Mouse (Mus musculus) MEL (cell line): ENCODE measurements around the gene Clk3. TPM values are rescaled to one million over a fixed set of nuclear protein-coding genes. Genes with fewer than 3 reads are reported as not detected.

Source experiments
- DNase-seq: peaks from one replicate; pipeline ENCODE4 v3.0.0; 2011; ENCODE audit warnings: low read depth, low spot score
- H3K27ac ChIP-seq: 2 replicates; pipeline ENCODE4 v1.5.1; 2012; ENCODE audit warnings: low read depth, mild to moderate bottlenecking, control low read depth, low read length, moderate library complexity; ENCODE audit not compliant: control insufficient read depth
- H3K27me3 ChIP-seq, 2 experiments: fragments of 150-350 bp in 1 of 2; sonication (generic) in 1 of 2; 2 replicates each; pipeline ENCODE4 v1.6.1; 2012; ENCODE audit warnings: low read length in 2 of 2, mild to moderate bottlenecking in 2 of 2, improper control_type of control experiment in 1 of 2, moderate library complexity in 1 of 2; ENCODE audit not compliant: insufficient read depth in 2 of 2, control insufficient read depth in 1 of 2
- H3K36me3 ChIP-seq, 2 experiments: 2 replicates each; pipeline ENCODE4 v1.6.1; 2012 to 2014; ENCODE audit warnings: low read length in 2 of 2, improper control_type of control experiment in 1 of 2, inconsistent platforms in 1 of 2, mild to moderate bottlenecking in 1 of 2; ENCODE audit not compliant: insufficient read depth in 2 of 2, control insufficient read depth in 1 of 2
- H3K4me1 ChIP-seq, 2 experiments: fragments of 150-350 bp in 1 of 2; sonication (generic) in 1 of 2; 2 replicates each; pipeline ENCODE4 v1.6.1; 2012; ENCODE audit warnings: low read length in 2 of 2, improper control_type of control experiment in 1 of 2, mild to moderate bottlenecking in 1 of 2; ENCODE audit not compliant: insufficient read depth in 2 of 2, control insufficient read depth in 1 of 2
- H3K4me3 ChIP-seq, 2 experiments: fragments of 150-350 bp in 1 of 2; sonication (generic) in 1 of 2; 2 replicates each; pipeline ENCODE4 v1.5.1; 2012; ENCODE audit warnings: low read depth in 2 of 2, low read length in 2 of 2, mild to moderate bottlenecking in 2 of 2, moderate library complexity in 2 of 2, control low read depth in 1 of 2, improper control_type of control experiment in 1 of 2; ENCODE audit not compliant: control insufficient read depth in 1 of 2, insufficient read depth in 1 of 2
- H3K79me2 ChIP-seq: 2 replicates; pipeline ENCODE4 v1.6.1; 2012; ENCODE audit warnings: mild to moderate bottlenecking, low read length, moderate library complexity; ENCODE audit not compliant: control insufficient read depth, poor library complexity, insufficient read depth
- H3K9ac ChIP-seq: 2 replicates; pipeline ENCODE4 v1.6.1; 2012; ENCODE audit warnings: low read depth, mild to moderate bottlenecking, control low read depth, low read length, moderate library complexity; ENCODE audit not compliant: control insufficient read depth, poor library complexity, severe bottlenecking
- H3K9me3 ChIP-seq: fragments of 150-350 bp; sonication (generic); replicated peaks from 2 replicates; pipeline ENCODE4 v1.6.1; 2012; ENCODE audit warnings: mild to moderate bottlenecking, low read length, improper control_type of control experiment, moderate library complexity; ENCODE audit not compliant: insufficient read depth
- BHLHE40 ChIP-seq: IDR thresholded peaks from 2 replicates; pipeline ENCODE4 v1.6.1; 2012; ENCODE audit warnings: low read depth, mild to moderate bottlenecking, inconsistent platforms, low read length, improper control_type of control experiment, borderline replicate concordance
- CHD2 ChIP-seq: IDR thresholded peaks from 2 replicates; pipeline ENCODE4 v1.6.1; 2011; ENCODE audit warnings: low read length, improper control_type of control experiment
- CTCF ChIP-seq, 3 experiments: IDR thresholded peaks in 2 of 3; conservative IDR thresholded peaks in 1 of 3; 2 replicates each; pipeline ENCODE4 v1.5.1; 2011 to 2012; ENCODE audit warnings: low read length in 3 of 3, low read depth in 2 of 3, mild to moderate bottlenecking in 2 of 3, improper control_type of control experiment in 1 of 3, inconsistent platforms in 1 of 3, mixed read lengths in 1 of 3, moderate library complexity in 1 of 3; ENCODE audit not compliant: control insufficient read depth in 1 of 3, insufficient read depth in 1 of 3, poor library complexity in 1 of 3, severe bottlenecking in 1 of 3
- ELF1 ChIP-seq: IDR thresholded peaks from 2 replicates; pipeline ENCODE4 v1.6.1; 2014; ENCODE audit warnings: low read depth, mild to moderate bottlenecking, inconsistent platforms, low read length, improper control_type of control experiment, moderate library complexity
- EP300 ChIP-seq, 2 experiments: IDR thresholded peaks; 2 replicates each; pipeline ENCODE4 v1.6.1; 2011; ENCODE audit warnings: improper control_type of control experiment in 2 of 2, low read length in 2 of 2, low read depth in 1 of 2, mild to moderate bottlenecking in 1 of 2
- GATA1 ChIP-seq: IDR thresholded peaks from 2 replicates; pipeline ENCODE4 v1.6.1; 2011; ENCODE audit warnings: low read depth, low read length, improper control_type of control experiment
- HCFC1 ChIP-seq: IDR thresholded peaks from 2 replicates; pipeline ENCODE4 v1.6.1; 2012; ENCODE audit warnings: low read depth, mild to moderate bottlenecking, inconsistent platforms, low read length, improper control_type of control experiment, moderate library complexity
- MAFK ChIP-seq: IDR thresholded peaks from 2 replicates; pipeline ENCODE4 v1.6.1; 2011; ENCODE audit warnings: low read depth, mild to moderate bottlenecking, low read length, improper control_type of control experiment, borderline replicate concordance
- MAX ChIP-seq: IDR thresholded peaks from 2 replicates; pipeline ENCODE4 v1.6.1; 2011; ENCODE audit warnings: low read length, improper control_type of control experiment
- NELFE ChIP-seq: IDR thresholded peaks from 2 replicates; pipeline ENCODE4 v1.6.1; 2011; ENCODE audit warnings: low read depth, low read length, improper control_type of control experiment
- POLR2A ChIP-seq, 2 experiments: IDR thresholded peaks; 2 replicates each; pipeline ENCODE4 v1.6.1; 2011 to 2012; ENCODE audit warnings: low read length in 2 of 2, mild to moderate bottlenecking in 2 of 2, control low read depth in 1 of 2, improper control_type of control experiment in 1 of 2, low read depth in 1 of 2, moderate library complexity in 1 of 2; ENCODE audit not compliant: control insufficient read depth in 1 of 2, insufficient read depth in 1 of 2, poor library complexity in 1 of 2
- POLR2AphosphoS2 ChIP-seq: IDR thresholded peaks from 2 replicates; pipeline ENCODE4 v1.6.1; 2011; ENCODE audit warnings: low read length, improper control_type of control experiment
- RAD21 ChIP-seq: IDR thresholded peaks from 2 replicates; pipeline ENCODE4 v1.6.1; 2011; ENCODE audit warnings: mild to moderate bottlenecking, low read depth, low read length, improper control_type of control experiment
- RCOR1 ChIP-seq: IDR thresholded peaks from 2 replicates; pipeline ENCODE4 v1.6.1; 2012; ENCODE audit warnings: low read depth, mild to moderate bottlenecking, inconsistent platforms, low read length, improper control_type of control experiment
- SIN3A ChIP-seq: IDR thresholded peaks from 2 replicates; pipeline ENCODE4 v1.6.1; 2012; ENCODE audit warnings: low read length, improper control_type of control experiment, inconsistent platforms
- TBP ChIP-seq: IDR thresholded peaks from 2 replicates; pipeline ENCODE4 v1.8.0; 2011; ENCODE audit warnings: low read depth, low read length, improper control_type of control experiment
- USF1 ChIP-seq: IDR thresholded peaks from 2 replicates; pipeline ENCODE4 v1.6.1; 2014; ENCODE audit warnings: low read depth, mild to moderate bottlenecking, inconsistent platforms, low read length, improper control_type of control experiment, moderate library complexity
- USF2 ChIP-seq, 2 experiments: IDR thresholded peaks; 2 replicates each; pipeline ENCODE4 v1.6.1; 2011 to 2012; ENCODE audit warnings: improper control_type of control experiment in 2 of 2, low read length in 2 of 2, borderline replicate concordance in 1 of 2, inconsistent platforms in 1 of 2, low read depth in 1 of 2, mild to moderate bottlenecking in 1 of 2; ENCODE audit not compliant: insufficient read depth in 1 of 2
- ZKSCAN1 ChIP-seq: IDR thresholded peaks from 2 replicates; pipeline ENCODE4 v1.6.1; 2012; ENCODE audit warnings: low read depth, mild to moderate bottlenecking, inconsistent platforms, low read length, improper control_type of control experiment, moderate library complexity
- ZMIZ1 ChIP-seq: IDR thresholded peaks from 2 replicates; pipeline ENCODE4 v1.6.1; 2012; ENCODE audit warnings: low read depth, mild to moderate bottlenecking, inconsistent platforms, low read length, improper control_type of control experiment, moderate library complexity
- ZNF384 ChIP-seq: IDR thresholded peaks from 2 replicates; pipeline ENCODE4 v1.6.1; 2012; ENCODE audit warnings: low read depth, mild to moderate bottlenecking, inconsistent platforms, low read length, improper control_type of control experiment
- polyA plus RNA-seq, 2 experiments: library from polyadenylated mRNA; stranded (reverse) in 1 of 2; unstranded in 1 of 2; fragments of >175 nt in 1 of 2; fragments of >200 nt in 1 of 2; gene quantifications; 2 replicates each; pipeline versions ENCODE4 v1.2.1 to v1.2.4; 2012; ENCODE audit warnings: low replicate concordance in 2 of 2, low read depth in 1 of 2; ENCODE audit not compliant: insufficient read length in 2 of 2, insufficient read depth in 1 of 2, missing spikeins in 1 of 2
- total RNA-seq: library from RNA; depleted of rRNA; stranded (reverse); fragments of 300-350 nt; gene quantifications from 2 replicates; pipeline ENCODE4 v1.2.3, GENCODE M21; 2012

Gene Clk3
- total and polyA plus RNA-seq, 3 experiments = 31.2 to 65.6 TPM; not detected in 1

- H3K4me3 ChIP-seq = no peak overlapping the region
- TF ChIP-seq ZKSCAN1 (no peak), RAD21 (no peak), POLR2AphosphoS2 (no peak), ZMIZ1 (no peak), RCOR1 (no peak), SIN3A (no peak), ELF1 (no peak), HCFC1 (no peak), POLR2A (IDR thresholded peaks at IDR 0.05; ENCODE audit: control insufficient read depth in 1 of 2, insufficient read depth in 1 of 2, low read depth in 1 of 2, low read length in 2 of 2, poor library complexity in 1 of 2) (no peak), GATA1 (no peak), TBP (no peak), MAX (no peak), USF1 (no peak), MAFK (no peak), CTCF (IDR thresholded peaks at IDR 0.05 in 2 of 3, conservative IDR thresholded peaks at IDR 0.05 in 1 of 3; ENCODE audit: control insufficient read depth in 1 of 3, insufficient read depth in 1 of 3, low read depth in 2 of 3, low read length in 3 of 3, poor library complexity in 1 of 3, severe bottlenecking in 1 of 3) (no peak), CHD2 (no peak), EP300 (IDR thresholded peaks at IDR 0.05; ENCODE audit: low read depth in 1 of 2, low read length in 2 of 2) (no peak), NELFE (no peak), ZNF384 (no peak), BHLHE40 (no peak)
- H3K9me3 ChIP-seq = no peaks in the 10 kb centered on the region
- no peaks in the 10 kb centered on the region for H3K4me1 ChIP-seq
- peaks cover 4% of the 10 kb centered on the region; the same call in 1 of the 2 replicates for H3K79me2 ChIP-seq
- H3K9ac ChIP-seq = no peak overlapping the region
- no peaks in the 10 kb centered on the region for H3K27me3 ChIP-seq
- H3K36me3 ChIP-seq = peaks cover 0 to 34% of the 10 kb centered on the region in 2 experiments; a peak in 3 of 4 replicates
- no peak for DNase-seq
- H3K27ac ChIP-seq = no peak overlapping the region
These were observed 41.9 kb downstream of the Clk3 start for GRCm38 (mm10) chr9:57723796-57724195.

GRCm38 (mm10) chr9:57723315-57723715 is 42.3 kb downstream of the Clk3 start:
- Histone ChIP-seq H3K9ac (no peak overlapping the region), H3K27me3 (no peaks in the 10 kb centered on the region), H3K9me3 (no peaks in the 10 kb centered on the region), H3K4me3 (no peak overlapping the region), H3K79me2 (peaks cover 4% of the 10 kb centered on the region; the same call in 1 of the 2 replicates)
- DNase-seq = no peak
- TF ChIP-seq USF1 (no peak), USF2 (IDR thresholded peaks at IDR 0.05; ENCODE audit: borderline replicate concordance in 1 of 2, insufficient read depth in 1 of 2, low read depth in 1 of 2, low read length in 2 of 2) (no peak)
- TF ChIP-seq, all 39 proteins: peak for 0
- Histone ChIP-seq H3K4me1 (no peaks in the 10 kb centered on the region), H3K36me3 (peaks cover 0 to 34% of the 10 kb centered on the region in 2 experiments; a peak in 3 of 4 replicates), H3K27ac (no peak overlapping the region)
